Mouse (Mus musculus) heart, postnatal 36 days (tissue): ENCODE measurements around the gene Atoh1. TPM values are rescaled to one million over a fixed set of nuclear protein-coding genes. Genes with fewer than 3 reads are reported as not detected.

Experiments used
- DNase-seq, 2 experiments: peaks; one replicate each; pipeline ENCODE4 v3.0.0; 2021 to 2022
- intact Hi-C: fragments of 180-260 bp; cut with DNase I; formaldehyde crosslinking; loops from one replicate; pipeline ENCODE4 v1.15.1; 2025
- total RNA-seq, 2 experiments: library from RNA; stranded (reverse); gene quantifications; 2 replicates each; pipeline ENCODE4 v1.2.3; 2021

The Atoh1 gene
- not detected for total RNA-seq

GRCm38 (mm10) chr6:64728499-64729198, at the start of gene Atoh1:
Gene Atoh1, plus strand, starts transcription at chr6:64729125.
- DNase-seq, result peak; percentile 14 to 17
- intact Hi-C loops, result no loop called here

DNA sequence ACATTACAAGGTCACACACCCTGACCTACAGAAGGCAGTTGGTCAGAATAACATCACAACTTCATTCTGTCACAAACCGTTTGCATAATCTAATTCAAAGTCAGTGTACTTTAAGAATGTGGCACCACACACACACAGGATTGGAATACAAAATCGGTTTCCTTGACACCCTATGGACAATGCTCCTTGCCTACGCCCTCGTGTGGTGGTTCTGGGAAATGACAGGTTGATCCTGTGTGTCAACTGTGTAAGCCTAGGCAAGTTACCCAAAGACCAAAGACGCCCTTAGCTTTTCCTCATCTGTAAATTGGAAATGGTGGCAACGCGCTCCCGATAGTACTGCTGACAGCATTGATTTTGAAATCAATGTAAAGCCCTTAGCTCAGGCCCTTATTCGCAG, 45.0 kb upstream of the Atoh1 start:
- DNase-seq, result no peak
- intact Hi-C loops, result no loop called here

DNA sequence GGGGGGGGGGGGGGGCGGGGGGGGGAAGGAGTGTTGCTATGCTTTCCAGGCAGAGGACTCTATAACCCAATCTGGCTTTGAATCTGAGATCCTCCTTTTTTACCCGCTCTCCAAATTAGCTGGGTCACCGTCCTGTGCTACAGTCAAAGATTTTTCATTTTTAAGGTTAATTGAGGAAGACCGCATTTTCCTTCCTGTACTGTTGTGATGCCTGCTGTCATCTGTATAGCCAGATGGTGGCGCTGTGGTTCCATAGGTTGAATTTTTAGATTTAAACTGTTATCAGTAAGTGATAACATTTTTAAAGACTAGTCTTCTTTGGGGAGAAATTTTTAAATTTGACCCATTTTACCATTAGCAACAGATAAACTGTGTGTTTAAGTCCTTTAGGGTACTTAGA, 44.0 kb upstream of the Atoh1 start:
- DNase-seq, result no peak
- intact Hi-C loops, result no loop called here

GRCm38 (mm10) chr6:64688181-64688944, 40.6 kb upstream of the Atoh1 start:
- DNase-seq, result no peak
- intact Hi-C loops, result no loop called here

GRCm38 (mm10) chr6:64694688-64695087, 34.2 kb upstream of the Atoh1 start:
- DNase-seq, result no peak
- intact Hi-C loops, result no loop called here

GRCm38 (mm10) chr6:64703659-64704058, 25.3 kb upstream of the Atoh1 start:
- no peak for DNase-seq
- intact Hi-C loops, result no loop called here

- DNase-seq, result peak; percentile 2 to 4
- intact Hi-C loops, result no loop called here
These were observed 1.0 kb upstream of the Atoh1 start for GRCm38 (mm10) chr6:64727751-64728403.

DNA sequence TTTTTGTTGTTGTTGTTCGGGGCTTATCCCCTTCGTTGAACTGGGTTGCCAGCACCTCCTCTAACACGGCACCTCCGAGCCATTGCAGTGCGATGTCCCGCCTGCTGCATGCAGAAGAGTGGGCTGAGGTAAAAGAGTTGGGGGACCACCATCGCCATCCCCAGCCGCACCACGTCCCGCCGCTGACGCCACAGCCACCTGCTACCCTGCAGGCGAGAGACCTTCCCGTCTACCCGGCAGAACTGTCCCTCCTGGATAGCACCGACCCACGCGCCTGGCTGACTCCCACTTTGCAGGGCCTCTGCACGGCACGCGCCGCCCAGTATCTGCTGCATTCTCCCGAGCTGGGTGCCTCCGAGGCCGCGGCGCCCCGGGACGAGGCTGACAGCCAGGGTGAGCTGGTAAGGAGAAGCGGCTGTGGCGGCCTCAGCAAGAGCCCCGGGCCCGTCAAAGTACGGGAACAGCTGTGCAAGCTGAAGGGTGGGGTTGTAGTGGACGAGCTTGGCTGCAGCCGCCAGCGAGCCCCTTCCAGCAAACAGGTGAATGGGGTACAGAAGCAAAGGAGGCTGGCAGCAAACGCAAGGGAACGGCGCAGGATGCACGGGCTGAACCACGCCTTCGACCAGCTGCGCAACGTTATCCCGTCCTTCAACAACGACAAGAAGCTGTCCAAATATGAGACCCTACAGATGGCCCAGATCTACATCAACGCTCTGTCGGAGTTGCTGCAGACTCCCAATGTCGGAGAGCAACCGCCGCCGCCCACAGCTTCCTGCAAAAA, 496 bp downstream of the Atoh1 start:
- DNase-seq, result peak in 1 of 2 experiments; percentile 3
- intact Hi-C loops, result no loop called here

GRCm38 (mm10) chr6:64730030-64730429, 1.1 kb downstream of the Atoh1 start:
- intact Hi-C loops, result no loop called here
- no peak for DNase-seq

DNA sequence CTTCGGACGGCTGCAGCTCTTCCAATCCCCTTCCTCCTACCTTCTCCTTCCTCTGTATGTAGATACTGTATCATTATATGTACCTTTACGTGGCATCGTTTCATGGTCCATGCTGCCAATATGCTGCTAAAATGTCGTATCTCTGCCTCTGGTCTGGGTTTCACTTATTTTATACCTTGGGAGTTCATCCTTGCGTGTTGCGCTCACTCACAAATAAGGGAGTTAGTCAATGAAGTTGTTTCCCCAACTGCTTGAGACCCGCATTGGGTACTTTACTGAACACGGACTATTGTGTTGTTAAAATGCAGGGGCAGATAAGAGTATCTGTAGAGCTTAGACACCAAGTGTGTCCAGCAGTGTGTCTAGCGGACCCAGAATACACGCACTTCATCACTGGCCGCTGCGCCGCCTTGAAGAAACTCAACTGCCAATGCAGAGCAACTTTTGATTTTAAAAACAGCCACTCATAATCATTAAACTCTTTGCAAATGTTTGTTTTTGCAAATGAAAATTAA, 1.6 kb downstream of the Atoh1 start:
- intact Hi-C loops, result no loop called here

DNA sequence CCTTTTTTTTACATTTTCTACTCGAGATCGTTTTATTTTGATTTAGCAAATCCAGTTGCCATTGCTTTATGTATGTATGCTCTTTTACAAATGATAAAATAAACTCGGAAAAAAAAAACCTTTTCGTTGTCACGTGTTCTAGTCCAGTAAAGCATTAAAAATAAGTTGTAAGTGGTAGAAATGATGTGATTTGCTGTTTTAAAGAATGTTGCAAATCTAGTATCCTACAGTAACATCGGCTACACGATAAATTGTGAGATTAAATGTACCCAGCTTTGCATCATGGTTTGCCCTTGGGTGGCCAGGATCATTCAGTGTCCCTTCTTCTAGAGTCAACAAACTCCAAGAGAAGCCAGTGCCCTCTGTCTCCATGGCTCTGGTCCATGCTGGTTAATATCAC, 2.2 kb downstream of the Atoh1 start:
- intact Hi-C loops, result no loop called here
- no peak for DNase-seq

More for the DNA sequence above, 1.6 kb downstream of the Atoh1 start:
- no peak for DNase-seq

DNA sequence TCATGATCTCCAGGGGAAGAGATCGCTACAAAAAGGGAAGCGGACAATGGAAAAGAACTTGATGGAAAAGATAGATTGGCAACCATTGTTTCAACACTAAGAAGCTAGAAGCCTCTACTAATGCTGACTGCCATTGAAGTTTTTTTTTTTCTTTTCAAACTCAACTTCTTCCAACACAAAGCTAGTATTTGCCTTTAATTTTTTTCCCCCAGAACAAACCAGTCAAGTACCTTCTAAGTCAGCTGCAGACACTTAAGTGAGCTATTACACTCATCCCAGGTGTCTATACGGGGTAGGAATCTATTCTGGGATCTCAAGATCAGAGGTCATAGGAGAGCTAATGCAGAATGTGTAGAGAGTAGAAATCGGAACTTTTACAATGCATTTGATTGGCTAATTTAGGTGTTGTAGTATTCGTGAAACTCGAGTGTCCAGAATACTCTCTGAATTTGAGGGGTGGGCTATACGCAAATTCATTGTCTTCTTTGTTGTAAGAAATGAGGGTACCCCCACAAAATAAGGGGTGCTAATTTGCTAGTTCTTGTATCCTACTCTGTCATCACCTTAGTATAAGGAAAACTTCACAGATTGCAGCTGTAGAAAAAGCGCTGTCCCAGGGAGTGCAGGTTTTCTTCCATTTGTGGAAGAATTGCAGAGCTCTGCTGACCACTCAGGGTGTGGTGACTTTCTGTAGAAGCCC, 2.8 kb downstream of the Atoh1 start:
- intact Hi-C loops, result no loop called here
- no peak for DNase-seq

DNA sequence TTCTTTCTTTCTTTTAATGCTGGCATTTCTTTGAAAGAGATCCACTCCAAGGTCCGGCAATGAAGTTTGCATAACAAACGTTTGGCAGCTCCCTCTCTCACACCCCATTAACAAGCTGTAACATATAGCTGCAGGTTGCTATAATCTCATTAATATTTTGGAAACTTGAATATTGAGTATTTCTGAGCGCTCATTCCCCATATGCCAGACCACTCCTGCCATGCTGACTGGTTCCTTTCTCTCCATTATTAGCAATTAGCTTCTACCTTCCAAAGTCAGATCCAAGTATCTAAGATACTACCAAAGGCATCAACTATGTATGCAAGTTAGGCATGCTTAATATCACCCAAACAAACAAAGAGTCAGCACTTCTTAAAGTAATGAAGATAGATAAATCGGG, 4.4 kb downstream of the Atoh1 start:
- intact Hi-C loops, result no loop called here
- no peak for DNase-seq

- intact Hi-C loops, result no loop called here
These were observed 5.8 kb downstream of the Atoh1 start for GRCm38 (mm10) chr6:64734441-64735320.

GRCm38 (mm10) chr6:64736317-64736716, 7.4 kb downstream of the Atoh1 start:
- no peak for DNase-seq
- intact Hi-C loops, result no loop called here

More at GRCm38 (mm10) chr6:64734441-64735320, 5.8 kb downstream of the Atoh1 start:
- DNase-seq, result peak in 1 of 2 experiments; percentile 4

DNA sequence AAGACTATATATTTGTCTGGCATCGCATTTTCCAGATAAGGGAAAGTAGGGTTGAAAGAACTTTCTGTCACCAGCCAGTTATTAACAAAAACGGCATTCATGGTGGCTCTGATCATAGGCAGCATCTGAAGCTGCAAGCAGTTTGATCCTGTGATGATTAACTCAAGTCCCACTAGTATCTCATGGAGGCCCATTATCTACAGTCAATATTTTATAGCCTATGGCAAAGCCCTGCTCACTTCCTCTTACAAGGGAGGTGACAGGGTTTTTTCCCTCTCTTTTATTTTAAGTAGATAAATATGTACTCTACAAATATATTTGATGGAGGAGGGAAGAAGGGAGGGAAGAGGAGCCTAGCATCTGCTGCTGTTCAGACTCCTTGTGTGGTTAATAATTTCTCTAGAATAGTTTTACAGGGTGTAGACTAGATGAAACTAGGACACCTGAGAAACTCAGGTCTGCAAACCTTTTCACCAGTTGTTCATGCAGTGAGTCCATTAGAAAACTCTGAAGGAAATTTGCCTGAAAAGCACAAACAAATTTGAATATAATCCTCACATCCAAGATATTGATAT, 14.1 kb downstream of the Atoh1 start:
- DNase-seq, result no peak
- intact Hi-C loops, result no loop called here

GRCm38 (mm10) chr6:64754515-64754914, 25.6 kb downstream of the Atoh1 start:
- intact Hi-C loops, result no loop called here
- DNase-seq, result no peak

DNA sequence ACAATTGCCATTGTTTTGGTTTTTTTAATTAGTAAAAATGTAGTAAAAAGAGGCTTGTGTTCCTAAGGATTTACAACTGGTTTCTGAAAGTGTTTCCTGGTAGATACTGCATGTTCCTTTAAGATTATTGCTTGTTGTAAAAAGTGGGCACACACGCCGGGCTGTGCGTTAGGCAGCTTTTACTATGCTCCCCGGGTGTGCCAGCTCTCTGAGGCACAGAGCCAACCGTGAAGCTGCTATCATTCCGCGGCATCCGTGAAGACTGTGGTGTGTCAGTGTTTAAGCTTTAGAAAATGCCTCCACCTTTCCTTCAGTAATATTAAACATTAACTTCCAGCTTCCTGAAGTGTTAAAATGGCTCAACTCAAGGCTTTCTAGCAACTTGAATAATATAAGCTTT, 35.0 kb downstream of the Atoh1 start:
- no peak for DNase-seq

GRCm38 (mm10) chr6:64773430-64773829, 44.5 kb downstream of the Atoh1 start:
- intact Hi-C loops, result no loop called here
- no peak for DNase-seq

More for the DNA sequence above, 35.0 kb downstream of the Atoh1 start:
- intact Hi-C loops, result no loop called here
